Mouse (Mus musculus) stomach, postnatal 0 days (tissue): Measurements from ENCODE around the gene Gng2. TPM values are rescaled to one million over a fixed set of nuclear protein-coding genes. Genes with fewer than 3 reads are reported as not detected.

Source experiments
- ATAC-seq: fragments of 200-750 bp; cut with Nextera tagmentation; 2 replicates; pipeline ENCODE4 v1.8.0; 2017; ENCODE audit not compliant: low FRiP score, low TSS enrichment
- DNase-seq: peaks from one replicate; pipeline ENCODE4 v3.0.0-alpha.2; 2016; ENCODE audit warnings: low spot score
- H3K27ac ChIP-seq: fragments of 300-500 bp; sonication (generic); replicated peaks from 2 replicates; pipeline ENCODE4 v1.5.1; 2014; ENCODE audit warnings: mild to moderate bottlenecking, control low read depth
- H3K27me3 ChIP-seq: fragments of 300-500 bp; sonication (generic); 2 replicates; pipeline ENCODE4 v1.6.1; 2014; ENCODE audit warnings: low read length; ENCODE audit not compliant: control insufficient read depth, insufficient read depth
- H3K36me3 ChIP-seq: fragments of 300-500 bp; sonication (generic); 2 replicates; pipeline ENCODE4 v1.6.1; 2014; ENCODE audit warnings: low read length, mixed read lengths; ENCODE audit not compliant: control insufficient read depth, insufficient read depth
- H3K4me1 ChIP-seq: fragments of 300-500 bp; sonication (generic); replicated peaks from 2 replicates; pipeline ENCODE4 v1.6.1; 2014; ENCODE audit warnings: antibody characterized with exemption; ENCODE audit not compliant: control insufficient read depth, insufficient read depth
- H3K4me2 ChIP-seq: fragments of 300-500 bp; sonication (generic); replicated peaks from 2 replicates; pipeline ENCODE4 v1.6.1; 2014; ENCODE audit warnings: low read depth, mild to moderate bottlenecking, control low read depth, moderate library complexity
- H3K4me3 ChIP-seq: fragments of 300-500 bp; sonication (generic); 2 replicates; pipeline ENCODE4 v1.5.1; 2014; ENCODE audit warnings: low read depth, low read length, control low read depth
- H3K9ac ChIP-seq: fragments of 300-500 bp; sonication (generic); 2 replicates; pipeline ENCODE4 v1.6.1; 2014; ENCODE audit warnings: mild to moderate bottlenecking, low read length, control low read depth, mixed read lengths
- H3K9me3 ChIP-seq: fragments of 300-500 bp; sonication (generic); 2 replicates; pipeline ENCODE4 v1.6.1; 2016; ENCODE audit warnings: low read length; ENCODE audit not compliant: control insufficient read depth
- CTCF ChIP-seq: IDR thresholded peaks from 2 replicates; pipeline ENCODE4 v1.5.1; 2016; ENCODE audit warnings: antibody characterized with exemption, low read depth, mild to moderate bottlenecking, moderate library complexity
- EP300 ChIP-seq: optimal IDR thresholded peaks from 2 replicates; pipeline ENCODE3; 2016; ENCODE audit warnings: antibody characterized with exemption
- WGBS: fragments of 180-500 bp; shearing (Covaris S2); extraction: QIAGEN DNeasy Blood & Tissue Kit; methylation state at CpG from one replicate; pipeline ENCODE4 v1.1.7; 2014; 5-methylcytosine and 5-hydroxymethylcytosine counted together
- polyA plus RNA-seq: library from polyadenylated mRNA; unstranded; fragments of >200 nt; fragmentation: Nextera tagmentation; extraction: Ambion mirVana; gene quantifications from 2 replicates; pipeline ENCODE4 v1.2.1, GENCODE M21; 2015

The Gng2 gene
- polyA plus RNA-seq = 17.1 and 17.7 TPM in 2 replicates

- Histone ChIP-seq H3K4me3 (peak within 1 kb of the TSS; percentile 33), H3K27me3 (no peaks in the 10 kb centered on the region), H3K9ac (peak within 1 kb of the TSS; percentile 41; the same call in 1 of the 2 replicates), H3K4me2 (peak within 1 kb of the TSS; percentile 57), H3K4me1 (no peaks in the 10 kb centered on the region), H3K9me3 (no peaks in the 10 kb centered on the region), H3K27ac (peak within 1 kb of the TSS; percentile 31), H3K36me3 (no peaks in the 10 kb centered on the region)
- DNase-seq = no peak
- WGBS = 22% methylated on average over 15 of the region's 15 CpGs
- TF ChIP-seq CTCF = no peak
- TF ChIP-seq EP300 = no peak
- peak; percentile 43; the same call in 1 of the 2 replicates for ATAC-seq
Measured at GRCm38 (mm10) chr14:19977271-19978024, at the start of gene Gng2. TSS of gene Gng2 (minus strand) at chr14:19977627.

GRCm38 (mm10) chr14:20024888-20025719, 47.7 kb upstream of the Gng2 start:
- WGBS = 43% methylated on average over 6 of the region's 6 CpGs
- Histone ChIP-seq H3K36me3 (no peaks in the 10 kb centered on the region), H3K27me3 (no peaks in the 10 kb centered on the region), H3K4me1 (no peaks in the 10 kb centered on the region), H3K9me3 (no peaks in the 10 kb centered on the region), H3K4me3 (no peak overlapping the region), H3K9ac (no peak overlapping the region), H3K4me2 (no peak overlapping the region), H3K27ac (no peak overlapping the region)
- ATAC-seq (no peak), DNase-seq (no peak)
- TF ChIP-seq EP300 = no peak
- TF ChIP-seq CTCF = no peak

- DNase-seq (no peak), ATAC-seq (no peak)
- no peaks in the 10 kb centered on the region for H3K36me3 ChIP-seq
- H3K27me3 ChIP-seq = no peaks in the 10 kb centered on the region
- no peak overlapping the region for H3K9ac ChIP-seq
- H3K4me3 ChIP-seq = no peak overlapping the region
- H3K27ac ChIP-seq = no peak overlapping the region
- H3K4me1 ChIP-seq = no peaks in the 10 kb centered on the region
- no peak for TF ChIP-seq CTCF
- TF ChIP-seq EP300 = no peak
- no peaks in the 10 kb centered on the region for H3K9me3 ChIP-seq
- H3K4me2 ChIP-seq = no peak overlapping the region
- 91% methylated on average over 2 of the region's 2 CpGs for WGBS
Measured at GRCm38 (mm10) chr14:20023939-20024338, 46.5 kb upstream of the Gng2 start.

GRCm38 (mm10) chr14:20019486-20019885, 42.1 kb upstream of the Gng2 start:
- Histone ChIP-seq H3K27me3 (no peaks in the 10 kb centered on the region), H3K27ac (no peak overlapping the region), H3K4me2 (no peak overlapping the region), H3K9ac (no peak overlapping the region), H3K4me1 (no peaks in the 10 kb centered on the region), H3K4me3 (no peak overlapping the region), H3K36me3 (no peaks in the 10 kb centered on the region), H3K9me3 (no peaks in the 10 kb centered on the region)
- WGBS = 66% methylated on average over 3 of the region's 3 CpGs
- no peak for DNase-seq
- TF ChIP-seq EP300 = no peak
- TF ChIP-seq CTCF = no peak
- no peak for ATAC-seq

- Histone ChIP-seq H3K9ac (no peak overlapping the region), H3K27me3 (no peaks in the 10 kb centered on the region), H3K4me3 (no peak overlapping the region), H3K4me1 (no peaks in the 10 kb centered on the region), H3K4me2 (no peak overlapping the region), H3K9me3 (no peaks in the 10 kb centered on the region), H3K27ac (no peak overlapping the region), H3K36me3 (no peaks in the 10 kb centered on the region)
- no peak for DNase-seq
- no peak for ATAC-seq
- WGBS = 56% methylated on average over 9 of the region's 9 CpGs
- no peak for TF ChIP-seq CTCF
- no peak for TF ChIP-seq EP300
Measured at GRCm38 (mm10) chr14:20012506-20013275, 35.3 kb upstream of the Gng2 start.
